Mouse (Mus musculus) intestine, embryonic 16.5 days (tissue): ENCODE measurements around the gene Add3. TPM values are rescaled to one million over a fixed set of nuclear protein-coding genes. Genes with fewer than 3 reads are reported as not detected.
"Not testable (repeated sequence)": the region's sequence is repeated elsewhere in the genome, so short reads cannot be mapped to it uniquely, and the experiment has no call there.

Experiments
- ATAC-seq: fragments of 200-750 bp; cut with Nextera tagmentation; 2 replicates; pipeline ENCODE4 v1.8.0; 2017; ENCODE audit warnings: moderate TSS enrichment, moderate library complexity
- H3K27ac ChIP-seq: fragments of 300-500 bp; sonication (generic); 2 replicates; pipeline ENCODE4 v1.5.1; 2014; ENCODE audit warnings: mild to moderate bottlenecking, low read length
- H3K27me3 ChIP-seq: fragments of 300-500 bp; sonication (generic); replicated peaks from 2 replicates; pipeline ENCODE4 v1.6.1; 2014; ENCODE audit warnings: low read length, control low read depth, mixed read lengths; ENCODE audit not compliant: control insufficient read depth, insufficient read depth
- H3K36me3 ChIP-seq: fragments of 300-500 bp; sonication (generic); 2 replicates; pipeline ENCODE4 v1.6.1; 2014; ENCODE audit warnings: low read length, control low read depth; ENCODE audit not compliant: control insufficient read depth, insufficient read depth
- H3K4me1 ChIP-seq: fragments of 300-500 bp; sonication (generic); 2 replicates; pipeline ENCODE4 v1.6.1; 2014; ENCODE audit warnings: low read length, control low read depth, mixed read lengths; ENCODE audit not compliant: control insufficient read depth, insufficient read depth
- H3K4me2 ChIP-seq: fragments of 300-500 bp; sonication (generic); 2 replicates; pipeline ENCODE4 v1.6.1; 2014; ENCODE audit warnings: low read depth, low read length, control low read depth
- H3K4me3 ChIP-seq: fragments of 300-500 bp; sonication (generic); 2 replicates; pipeline ENCODE4 v1.5.1; 2014; ENCODE audit warnings: mild to moderate bottlenecking, low read length
- H3K9ac ChIP-seq: fragments of 300-500 bp; sonication (generic); 2 replicates; pipeline ENCODE4 v1.6.1; 2014; ENCODE audit warnings: low read depth, low read length
- H3K9me3 ChIP-seq: fragments of 300-500 bp; sonication (generic); 2 replicates; pipeline ENCODE4 v1.6.1; 2016; ENCODE audit warnings: low read length, control low read depth; ENCODE audit not compliant: control insufficient read depth
- WGBS: fragments of 180-500 bp; shearing (Covaris S2); extraction: QIAGEN DNeasy Blood & Tissue Kit; methylation state at CpG from one replicate; pipeline ENCODE4 v1.1.7; 2014; 5-methylcytosine and 5-hydroxymethylcytosine counted together
- polyA plus RNA-seq: library from polyadenylated mRNA; unstranded; fragments of >200 nt; fragmentation: Nextera tagmentation; extraction: Ambion mirVana; gene quantifications from 2 replicates; pipeline ENCODE4 v1.2.1, GENCODE M21; 2015

The Add3 gene
- polyA plus RNA-seq, 1 experiment from 2014 or later, result 120 TPM

DNA sequence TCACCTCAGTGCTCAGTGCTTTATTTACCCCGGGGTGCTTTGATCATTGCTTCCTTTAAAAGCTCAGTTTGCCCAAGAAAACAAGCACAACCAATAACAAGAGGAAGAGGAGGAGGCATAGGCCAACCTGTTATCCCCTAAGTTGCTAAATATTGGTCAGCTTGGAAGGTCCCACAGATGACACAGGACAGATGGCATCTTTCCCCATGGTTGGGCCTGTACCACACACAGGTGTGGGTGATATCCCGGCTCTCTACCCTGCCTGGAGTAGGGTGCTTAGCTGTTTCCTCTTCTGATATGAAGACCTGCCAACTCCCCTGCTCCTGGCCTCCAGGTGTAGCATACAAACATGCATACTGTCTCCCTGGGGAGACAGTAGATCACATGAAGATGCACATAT lies 75.1 kb downstream of the Add3 start:
- Histone ChIP-seq H3K9ac (no peak overlapping the region), H3K27me3 (no peaks in the 10 kb centered on the region), H3K4me2 (no peak overlapping the region), H3K36me3 (no peaks in the 10 kb centered on the region), H3K9me3 (no peaks in the 10 kb centered on the region), H3K4me1 (peaks cover 3% of the 10 kb centered on the region; the same call in 1 of the 2 replicates), H3K4me3 (no peak overlapping the region), H3K27ac (no peak overlapping the region)
- no peak for ATAC-seq
- 54% methylated on average over 2 of the region's 2 CpGs for WGBS

GRCm38 (mm10) chr19:53216761-53217538 lies 76.7 kb downstream of the Add3 start:
- no peak overlapping the region for H3K4me2 ChIP-seq
- no peak overlapping the region for H3K27ac ChIP-seq
- H3K4me3 ChIP-seq, result no peak overlapping the region
- no peaks in the 10 kb centered on the region for H3K27me3 ChIP-seq
- H3K9ac ChIP-seq, result no peak overlapping the region
- no peak for ATAC-seq
- 86% methylated on average over 18 of the region's 18 CpGs for WGBS
- no peaks in the 10 kb centered on the region for H3K9me3 ChIP-seq
- H3K36me3 ChIP-seq, result no peaks in the 10 kb centered on the region
- no peaks in the 10 kb centered on the region for H3K4me1 ChIP-seq

DNA sequence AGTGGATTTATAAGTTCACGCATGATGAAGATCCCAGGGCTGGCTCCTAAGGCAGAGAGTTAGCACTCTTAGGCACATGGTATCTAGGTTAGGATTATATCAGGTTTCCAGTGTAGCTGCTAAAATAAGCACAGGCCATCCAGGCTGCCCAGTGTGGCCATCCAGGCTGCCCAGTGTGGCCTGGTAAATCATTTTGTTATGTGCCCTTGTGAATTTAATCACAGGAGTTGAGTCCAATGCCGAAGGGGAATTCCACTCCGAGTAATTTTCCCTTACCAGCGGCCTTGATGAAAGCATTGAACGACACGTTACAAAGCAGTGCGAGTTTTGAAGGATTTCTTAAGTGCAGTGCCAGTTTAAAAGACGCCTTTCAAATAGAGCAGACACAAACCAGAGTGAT lies 77.6 kb downstream of the Add3 start:
- WGBS, result 90% methylated on average over 8 of the region's 8 CpGs
- H3K4me2 ChIP-seq, result no peak overlapping the region
- H3K4me1 ChIP-seq, result no peaks in the 10 kb centered on the region
- H3K27me3 ChIP-seq, result no peaks in the 10 kb centered on the region
- H3K4me3 ChIP-seq, result no peak overlapping the region
- H3K36me3 ChIP-seq, result no peaks in the 10 kb centered on the region
- H3K9ac ChIP-seq, result no peak overlapping the region
- no peak for ATAC-seq
- H3K27ac ChIP-seq, result no peak overlapping the region
- no peaks in the 10 kb centered on the region for H3K9me3 ChIP-seq

- H3K36me3 ChIP-seq, result no peaks in the 10 kb centered on the region
- WGBS, result 68% methylated on average over 3 of the region's 3 CpGs
- H3K4me3 ChIP-seq, result no peak overlapping the region
- no peak overlapping the region for H3K4me2 ChIP-seq
- no peaks in the 10 kb centered on the region for H3K9me3 ChIP-seq
- no peak overlapping the region for H3K9ac ChIP-seq
- no peaks in the 10 kb centered on the region for H3K27me3 ChIP-seq
- no peak overlapping the region for H3K27ac ChIP-seq
- H3K4me1 ChIP-seq, result no peaks in the 10 kb centered on the region
- ATAC-seq, result no peak
These were observed 79.1 kb downstream of the Add3 start for GRCm38 (mm10) chr19:53219305-53219704.

DNA sequence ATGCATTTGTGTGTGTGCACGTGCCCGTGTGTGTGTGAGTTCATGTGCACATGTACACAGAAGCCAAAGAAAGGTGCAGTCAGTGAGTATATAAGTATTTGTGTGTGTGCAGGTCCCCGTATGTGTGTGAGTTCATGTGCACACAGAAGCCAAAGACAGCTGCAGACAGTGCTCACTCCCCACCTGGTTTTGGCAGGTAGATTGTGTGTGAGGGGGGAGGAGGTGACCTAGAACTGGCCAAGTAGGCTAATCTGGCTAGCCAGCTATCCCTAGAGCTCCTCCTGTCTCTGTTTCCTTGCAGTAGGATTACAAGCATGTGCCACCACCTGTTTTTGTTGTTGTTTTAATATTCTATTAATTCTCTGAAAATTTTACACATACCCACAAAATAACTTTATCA lies 80.9 kb downstream of the Add3 start:
- Histone ChIP-seq H3K27me3 (no peaks in the 10 kb centered on the region), H3K4me1 (peaks cover 5% of the 10 kb centered on the region; the same call in 1 of the 2 replicates), H3K4me3 (no peak overlapping the region), H3K36me3 (no peaks in the 10 kb centered on the region), H3K27ac (no peak overlapping the region), H3K9me3 (no peaks in the 10 kb centered on the region), H3K4me2 (no peak overlapping the region), H3K9ac (no peak overlapping the region)
- ATAC-seq, result no peak
- 95% methylated on average over 3 of the region's 3 CpGs for WGBS

DNA sequence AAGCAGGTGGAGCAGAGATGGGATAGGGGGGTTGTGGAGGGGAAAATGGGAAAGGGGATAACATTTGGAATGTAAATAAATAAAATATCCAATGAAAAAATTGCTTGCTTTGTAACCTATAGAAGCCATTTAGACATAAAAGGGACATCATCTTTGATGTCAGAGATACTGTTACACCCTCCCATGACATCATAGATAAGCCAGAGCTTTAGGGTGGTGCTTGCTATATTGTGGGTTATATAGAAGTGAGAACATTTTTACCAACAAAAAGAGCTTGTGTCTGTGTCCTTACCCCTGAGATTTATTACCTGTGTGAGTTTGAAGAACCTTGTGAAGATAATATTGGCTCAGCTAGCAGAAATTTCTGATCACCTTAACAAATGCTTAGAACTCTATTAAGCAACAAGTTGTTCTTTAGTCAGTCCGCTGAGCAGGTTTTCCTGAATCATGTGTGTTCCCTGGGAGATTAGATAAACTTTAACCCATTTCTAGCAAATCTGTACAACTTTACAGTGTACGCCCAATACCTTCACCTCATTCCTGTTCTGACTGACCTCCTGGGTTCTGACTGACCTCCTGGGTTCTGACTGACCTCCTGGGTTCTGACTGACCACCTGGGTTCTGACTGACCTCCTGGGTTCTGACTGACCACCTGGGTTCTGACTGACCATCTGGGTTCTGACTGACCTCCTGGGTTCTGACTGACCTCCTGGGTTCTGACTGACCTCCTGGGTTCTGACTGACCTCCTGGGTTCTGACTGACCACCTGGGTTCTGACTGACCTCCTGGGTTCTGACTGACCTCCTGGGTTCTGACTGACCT lies 85.2 kb downstream of the Add3 start:
- not testable (repeated sequence) for H3K36me3 ChIP-seq, H3K9ac ChIP-seq, H3K4me1 ChIP-seq, H3K4me3 ChIP-seq, H3K27ac ChIP-seq, H3K9me3 ChIP-seq, H3K4me2 ChIP-seq, H3K27me3 ChIP-seq
- peak; percentile 71 for ATAC-seq
- 69% methylated on average over 2 of the region's 2 CpGs for WGBS

DNA sequence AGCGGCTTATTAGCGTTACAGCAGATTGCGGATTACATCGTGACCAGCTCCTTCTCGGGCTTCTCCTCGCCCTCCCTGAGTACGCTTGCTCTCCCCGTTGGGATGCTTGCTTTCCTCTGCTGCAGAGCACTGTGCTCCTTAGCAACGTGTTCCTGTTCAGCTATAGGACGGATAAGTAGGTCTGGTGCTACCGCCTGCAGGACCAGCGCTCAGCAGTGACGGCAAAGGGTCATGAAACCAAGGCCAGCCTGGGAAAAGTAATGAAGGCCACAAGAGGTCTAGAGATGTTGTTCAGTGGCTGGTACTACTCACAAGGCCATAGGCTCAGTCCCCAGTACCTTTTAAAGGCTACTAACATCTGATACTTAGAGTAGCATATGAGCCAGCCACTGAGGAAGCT lies 86.4 kb downstream of the Add3 start:
- ATAC-seq, result no peak
- no peaks in the 10 kb centered on the region for H3K9me3 ChIP-seq
- H3K4me3 ChIP-seq, result no peak overlapping the region
- H3K27ac ChIP-seq, result no peak overlapping the region
- no peak overlapping the region for H3K4me2 ChIP-seq
- WGBS, result 77% methylated on average over 13 of the region's 13 CpGs
- no peak overlapping the region for H3K9ac ChIP-seq
- H3K27me3 ChIP-seq, result no peaks in the 10 kb centered on the region
- H3K36me3 ChIP-seq, result 0 out of 2 replicates have a peak, but pooled peaks cover 4% of the 10 kb centered on the region
- H3K4me1 ChIP-seq, result peaks cover 5% of the 10 kb centered on the region; the same call in 1 of the 2 replicates

DNA sequence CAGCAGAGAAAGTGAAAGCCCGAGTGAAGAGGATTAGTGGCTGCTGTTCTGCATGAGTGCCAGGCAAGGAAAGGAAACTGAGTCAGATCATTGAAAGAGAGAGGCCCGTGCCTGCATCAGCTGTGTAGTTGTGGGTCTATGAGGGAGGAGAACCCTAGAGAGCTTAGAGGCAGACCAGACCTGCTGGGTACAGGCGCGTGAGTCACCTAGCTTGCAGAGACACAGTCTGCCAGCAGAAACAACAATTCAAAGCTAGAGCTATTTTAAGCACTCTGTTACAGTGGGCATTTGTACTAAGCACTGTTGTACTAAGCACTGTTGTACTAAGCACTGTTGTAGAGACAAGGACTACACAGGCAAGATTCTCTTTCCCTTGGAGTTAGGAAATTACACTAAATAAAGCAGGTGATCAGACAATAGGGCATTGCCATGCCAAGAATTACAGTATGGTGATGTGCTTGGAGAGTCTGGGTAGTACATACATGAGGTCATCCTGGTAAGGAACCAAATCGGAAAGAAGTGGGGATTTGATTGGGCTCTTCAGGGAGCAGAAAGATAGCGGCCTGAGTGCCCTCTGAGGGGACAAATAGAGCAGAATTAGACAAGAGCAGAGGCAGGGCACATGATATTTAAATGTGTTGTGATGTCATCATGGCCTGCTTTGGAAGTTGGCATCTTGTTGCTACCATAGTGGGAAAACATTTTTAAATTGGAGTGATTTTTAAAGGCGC lies 88.0 kb downstream of the Add3 start:
- Histone ChIP-seq H3K9ac (no peak overlapping the region), H3K4me3 (no peak overlapping the region), H3K4me1 (peaks cover 5% of the 10 kb centered on the region; the same call in 1 of the 2 replicates), H3K36me3 (0 out of 2 replicates have a peak, but pooled peaks cover 4% of the 10 kb centered on the region), H3K4me2 (no peak overlapping the region), H3K27ac (no peak overlapping the region), H3K27me3 (no peaks in the 10 kb centered on the region), H3K9me3 (no peaks in the 10 kb centered on the region)
- no peak for ATAC-seq
- 89% methylated on average over 7 of the region's 7 CpGs for WGBS
